Mouse (Mus musculus): Measurements from ENCODE around the gene Tmem35b.
"Not testable (repeated sequence)": the region's sequence is repeated elsewhere in the genome, so short reads cannot be mapped to it uniquely, and the experiment has no call there.

The Tmem35b gene

GRCm38 (mm10) chr4:127123391-127123790 is at the start of gene Tmem35b:
Tmem35b (plus strand) TSS chr4:127123691.
- no peak for DNase-seq (ENCODE audit: low read depth)

GRCm38 (mm10) chr4:127074915-127075314 is 48.6 kb upstream of the Tmem35b start:
- DNase-seq (ENCODE audit: low read depth): no peak

- DNase-seq (ENCODE audit: low read depth): peak; percentile 78
These were observed 46.5 kb upstream of the Tmem35b start, which contains the start of gene Zmym6 for GRCm38 (mm10) chr4:127076875-127077548. Zmym6 (plus strand) TSS chr4:127077383.

GRCm38 (mm10) chr4:127080806-127081205 is 42.7 kb upstream of the Tmem35b start:
- no peak for DNase-seq (ENCODE audit: low read depth)

GRCm38 (mm10) chr4:127083131-127083530 is 40.4 kb upstream of the Tmem35b start:
- DNase-seq (ENCODE audit: low read depth): no peak

GRCm38 (mm10) chr4:127085761-127086160 is 37.7 kb upstream of the Tmem35b start:
- DNase-seq (ENCODE audit: low read depth): no peak

GRCm38 (mm10) chr4:127091188-127091587 is 32.3 kb upstream of the Tmem35b start:
- DNase-seq (ENCODE audit: low read depth): no peak

GRCm38 (mm10) chr4:127095090-127095489 is 28.4 kb upstream of the Tmem35b start:
- no peak for DNase-seq (ENCODE audit: low read depth)

- not testable (repeated sequence) for DNase-seq (ENCODE audit: low read depth)
These were observed 23.9 kb upstream of the Tmem35b start for GRCm38 (mm10) chr4:127099552-127099951.

GRCm38 (mm10) chr4:127107566-127107965 is 15.9 kb upstream of the Tmem35b start:
- DNase-seq (ENCODE audit: low read depth): no peak

GRCm38 (mm10) chr4:127110570-127110969 is 12.9 kb upstream of the Tmem35b start:
- no peak for DNase-seq (ENCODE audit: low read depth)

- DNase-seq (ENCODE audit: low read depth): no peak
These were observed 840 bp downstream of the Tmem35b start for GRCm38 (mm10) chr4:127124331-127124730.

GRCm38 (mm10) chr4:127125834-127126463 is 2.5 kb downstream of the Tmem35b start:
- DNase-seq (ENCODE audit: low read depth): peak; percentile 79

- no peak for DNase-seq (ENCODE audit: low read depth)
These were observed 11.2 kb downstream of the Tmem35b start for GRCm38 (mm10) chr4:127134687-127135086.

- DNase-seq (ENCODE audit: low read depth): no peak
These were observed 14.1 kb downstream of the Tmem35b start for GRCm38 (mm10) chr4:127137591-127137990.

- no peak for DNase-seq (ENCODE audit: low read depth)
These were observed 15.0 kb downstream of the Tmem35b start for GRCm38 (mm10) chr4:127138486-127138885.

- no peak for DNase-seq (ENCODE audit: low read depth)
These were observed 26.5 kb downstream of the Tmem35b start for GRCm38 (mm10) chr4:127150031-127150430.

GRCm38 (mm10) chr4:127153345-127153744 is 29.9 kb downstream of the Tmem35b start:
- DNase-seq (ENCODE audit: low read depth): no peak

GRCm38 (mm10) chr4:127155757-127156156 is 32.3 kb downstream of the Tmem35b start:
- no peak for DNase-seq (ENCODE audit: low read depth)

GRCm38 (mm10) chr4:127157746-127158145 is 34.3 kb downstream of the Tmem35b start:
- DNase-seq (ENCODE audit: low read depth): no peak

- no peak for DNase-seq (ENCODE audit: low read depth)
These were observed 40.4 kb downstream of the Tmem35b start for GRCm38 (mm10) chr4:127163926-127164325.

- DNase-seq (ENCODE audit: low read depth): no peak
These were observed 43.6 kb downstream of the Tmem35b start for GRCm38 (mm10) chr4:127167096-127167495.

GRCm38 (mm10) chr4:127167731-127168130 is 44.2 kb downstream of the Tmem35b start:
- no peak for DNase-seq (ENCODE audit: low read depth)
